Mouse (Mus musculus): ENCODE data around the gene Bcl7c.

DNA sequence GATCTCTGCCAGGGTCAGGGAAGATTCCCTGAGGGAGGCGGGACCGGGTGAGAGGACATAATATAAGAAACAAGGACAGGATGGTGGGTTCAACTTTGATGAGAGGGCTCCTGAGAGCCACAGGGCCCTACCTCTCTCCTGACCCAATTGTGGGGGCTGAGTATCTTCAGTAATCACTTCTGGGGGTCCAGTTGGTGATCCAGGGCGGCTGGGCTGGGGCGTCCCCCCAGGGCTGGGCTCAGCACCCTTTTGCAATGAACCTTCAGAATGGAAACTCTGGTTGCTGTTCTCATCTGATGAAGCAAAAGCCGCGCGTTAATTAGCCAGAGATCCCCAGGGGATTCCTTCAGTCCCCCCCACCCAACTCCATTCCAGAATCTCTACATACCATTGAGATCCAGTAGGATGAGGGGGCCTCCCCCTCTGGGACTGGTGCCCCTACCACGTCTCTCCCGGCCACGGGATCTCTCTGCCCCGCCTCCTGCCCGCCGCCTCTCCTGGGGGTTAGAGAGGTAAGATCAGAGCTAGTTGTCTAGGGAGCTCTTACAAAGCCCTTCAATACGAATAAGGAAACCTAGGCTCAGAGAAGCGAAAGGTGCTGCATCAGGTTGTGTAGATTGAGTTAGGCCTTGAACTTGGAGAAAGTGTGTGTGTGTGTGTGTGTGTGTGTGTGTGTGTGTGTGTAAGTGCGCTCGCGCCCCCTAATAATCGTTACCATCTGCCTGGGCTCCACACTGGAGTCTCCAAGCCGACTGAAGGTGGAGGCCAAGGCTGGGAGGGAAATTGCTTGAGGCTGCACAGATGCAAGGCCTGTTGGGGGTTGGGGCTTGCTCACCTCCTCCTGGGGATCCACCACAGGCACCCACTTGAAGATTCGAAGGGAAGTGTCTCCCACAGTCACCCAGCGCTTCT is 1.4 kb downstream of the Bcl7c start:
- TF ChIP-seq CTCF (IDR thresholded peaks at IDR 0.05; ENCODE audit: low read depth, low read length) (no peak), POLR2A (IDR thresholded peaks at IDR 0.05; ENCODE audit: extremely low read depth, insufficient read depth, low read length) (no peak)
